Mouse (Mus musculus) liver, embryonic 15.5 days (tissue): ENCODE measurements at regions not wholly inside any gene's neighbourhood (a gene's known extent, or its start where the extent isn't known, plus 50 kb on each side); places are given as distances from the start of the nearest gene placed in this dataset.
A peak's percentile ranks its signal among the peaks of the same experiment; 100 is the strongest.
"Not testable (repeated sequence)": the region's sequence is repeated elsewhere in the genome, so short reads cannot be mapped to it uniquely, and the experiment has no call there.

ENCODE experiments used
- ATAC-seq: fragments of 200-750 bp; cut with Nextera tagmentation; 2 replicates; pipeline ENCODE4 v1.8.0; 2017; ENCODE audit warnings: moderate number of reproducible peaks, mild to moderate bottlenecking, moderate library complexity; ENCODE audit not compliant: insufficient read depth
- H3K27ac ChIP-seq: fragments of 300-500 bp; sonication (generic); replicated peaks from 2 replicates; pipeline ENCODE4 v1.5.1; 2015; ENCODE audit warnings: mild to moderate bottlenecking, inconsistent platforms
- H3K27me3 ChIP-seq: fragments of 300-500 bp; sonication (generic); 2 replicates; pipeline ENCODE4 v1.6.1; 2015; ENCODE audit warnings: mild to moderate bottlenecking, inconsistent platforms
- H3K36me3 ChIP-seq: fragments of 300-500 bp; sonication (generic); replicated peaks from 2 replicates; pipeline ENCODE4 v1.6.1; 2015; ENCODE audit warnings: moderate library complexity, mild to moderate bottlenecking, inconsistent platforms
- H3K4me1 ChIP-seq: fragments of 300-500 bp; sonication (generic); replicated peaks from 2 replicates; pipeline ENCODE4 v1.6.1; 2015; ENCODE audit warnings: inconsistent platforms
- H3K4me2 ChIP-seq: fragments of 300-500 bp; sonication (generic); 2 replicates; pipeline ENCODE4 v1.6.1; 2015; ENCODE audit warnings: moderate library complexity, mild to moderate bottlenecking, inconsistent platforms
- H3K4me3 ChIP-seq: fragments of 300-500 bp; sonication (generic); replicated peaks from 2 replicates; pipeline ENCODE4 v1.5.1; 2015; ENCODE audit warnings: mild to moderate bottlenecking, inconsistent platforms
- H3K9ac ChIP-seq: fragments of 300-500 bp; sonication (generic); 2 replicates; pipeline ENCODE4 v1.6.1; 2015; ENCODE audit warnings: moderate library complexity, mild to moderate bottlenecking, inconsistent platforms
- H3K9me3 ChIP-seq: fragments of 300-500 bp; sonication (generic); replicated peaks from 2 replicates; pipeline ENCODE4 v1.6.1; 2016; ENCODE audit warnings: inconsistent platforms
- WGBS: fragments of 180-500 bp; shearing (Covaris S2); methylation state at CpG from one replicate; pipeline ENCODE4 v1.1.7; 2015; ENCODE audit warnings: mixed read lengths; ENCODE audit not compliant: insufficient replicate concordance; 5-methylcytosine and 5-hydroxymethylcytosine counted together

DNA sequence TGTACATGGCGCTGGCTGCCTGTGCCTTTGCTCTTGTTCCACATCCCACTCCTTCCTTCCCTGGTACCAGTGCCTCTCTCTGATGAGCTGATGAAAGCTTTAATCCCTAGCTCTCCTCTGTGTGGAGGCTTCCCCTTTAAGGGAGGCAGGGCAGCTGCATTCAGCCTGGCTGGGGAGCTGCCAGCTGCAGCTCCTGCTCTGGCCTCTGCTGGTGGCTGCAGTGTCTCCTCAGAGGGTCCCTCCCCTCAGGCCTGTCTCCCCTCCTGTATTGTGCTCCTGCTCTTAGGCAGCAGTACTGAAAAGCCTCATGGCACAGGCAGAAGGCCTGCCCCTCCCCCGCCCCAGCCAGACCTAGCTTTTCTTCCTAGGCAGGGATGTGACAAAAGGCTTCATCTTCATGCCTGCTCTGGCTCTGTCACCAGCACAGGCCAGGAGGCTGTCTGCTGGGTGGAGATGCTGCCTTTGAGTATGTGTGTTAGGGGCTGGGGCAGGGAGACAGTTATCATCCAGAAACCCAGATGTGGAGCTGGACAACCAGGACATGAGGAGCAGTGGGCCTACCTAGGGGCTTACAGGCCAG, 97.7 kb upstream of the Zcchc13 start:
- not testable (repeated sequence) for H3K36me3 ChIP-seq, H3K9ac ChIP-seq, H3K4me1 ChIP-seq, H3K9me3 ChIP-seq, H3K4me2 ChIP-seq, H3K4me3 ChIP-seq, H3K27me3 ChIP-seq, H3K27ac ChIP-seq, ATAC-seq
- WGBS = 61% methylated on average over 2 of the region's 2 CpGs

DNA sequence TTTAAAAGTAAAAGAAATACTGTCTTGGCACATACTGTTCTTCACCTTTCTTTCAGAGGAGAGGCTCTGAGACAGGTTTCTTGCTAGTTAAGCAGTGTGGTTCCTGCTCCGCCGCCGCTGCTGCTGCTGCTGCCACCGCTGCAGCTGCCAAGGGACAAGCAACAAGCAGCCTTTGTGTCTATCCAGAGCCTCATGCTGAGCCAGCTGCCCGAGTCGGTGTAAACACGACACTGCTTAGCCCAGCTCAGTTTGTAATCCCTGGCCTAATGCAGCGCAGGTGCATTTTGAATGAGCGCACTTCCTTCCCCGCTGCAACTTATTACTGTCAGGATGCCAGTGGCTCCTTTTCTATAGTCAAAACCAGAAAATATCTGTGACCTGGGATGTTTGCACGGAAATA, 97.1 kb upstream of the Zcchc13 start:
- no peak for ATAC-seq
- Histone ChIP-seq H3K4me2 (no peak overlapping the region), H3K4me3 (no peak overlapping the region), H3K9me3 (no peaks in the 10 kb centered on the region), H3K4me1 (no peaks in the 10 kb centered on the region), H3K27ac (no peak overlapping the region), H3K36me3 (no peaks in the 10 kb centered on the region), H3K9ac (no peak overlapping the region), H3K27me3 (no peaks in the 10 kb centered on the region)
- 46% methylated on average over 11 of the region's 11 CpGs for WGBS

DNA sequence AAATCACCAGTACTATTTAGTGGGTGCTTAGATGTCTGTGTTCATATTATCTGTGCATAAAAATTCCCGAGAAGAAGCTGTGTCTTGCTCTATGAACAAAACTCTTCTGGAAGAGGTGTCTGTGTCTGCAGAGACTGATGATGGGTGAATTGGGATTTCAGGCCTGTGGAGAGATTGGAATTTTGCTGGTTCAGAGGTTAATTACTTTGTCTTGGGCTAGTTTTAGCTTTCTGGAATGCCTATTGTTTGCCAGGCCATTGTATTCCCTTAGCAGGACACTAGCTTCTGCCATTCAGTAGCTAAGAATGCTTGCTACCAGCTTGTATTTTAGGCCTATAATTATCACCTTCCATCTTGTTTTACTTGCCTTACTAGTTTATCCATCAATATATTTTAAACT, 96.6 kb upstream of the Zcchc13 start:
- Histone ChIP-seq H3K9me3 (no peaks in the 10 kb centered on the region), H3K4me1 (no peaks in the 10 kb centered on the region), H3K4me2 (no peak overlapping the region), H3K4me3 (no peak overlapping the region), H3K9ac (no peak overlapping the region), H3K27ac (no peak overlapping the region), H3K36me3 (no peaks in the 10 kb centered on the region), H3K27me3 (no peaks in the 10 kb centered on the region)
- ATAC-seq = no peak
- 61% methylated on average over 1 of the region's 1 CpGs for whole genome bisulfite sequencing

DNA sequence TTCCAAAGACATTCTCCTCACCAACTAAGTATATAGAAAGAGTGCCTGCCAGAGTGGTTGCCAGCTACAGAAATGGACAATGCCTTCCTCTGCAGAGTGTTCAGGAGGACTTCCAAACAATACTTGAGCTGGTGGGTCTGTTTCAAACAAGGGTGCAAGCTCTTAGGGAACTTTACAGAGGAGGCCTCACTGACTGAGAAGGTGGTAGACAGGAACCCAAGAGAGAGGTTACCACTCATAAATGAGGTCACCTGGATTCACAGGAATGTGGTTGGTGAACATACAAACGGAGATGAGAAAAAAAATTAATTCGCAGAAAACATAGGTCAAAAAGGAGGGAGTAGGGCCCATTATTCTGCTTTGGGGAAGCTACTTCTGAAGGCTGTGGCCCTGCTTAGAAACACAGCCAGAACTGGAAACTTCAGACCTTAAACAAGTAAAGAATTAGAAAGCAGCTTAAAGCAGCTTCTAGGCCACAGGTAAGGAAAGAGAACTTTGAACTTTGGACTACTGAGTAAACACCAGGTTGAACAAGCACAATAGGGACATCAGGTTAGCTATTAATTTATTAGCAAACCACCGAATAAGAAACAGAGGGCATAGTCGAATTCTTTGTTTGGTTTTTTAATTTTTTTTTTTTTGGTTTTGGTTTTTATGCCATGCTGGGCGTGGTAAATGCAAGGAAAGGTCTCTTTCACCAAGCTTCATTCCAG, 83.7 kb upstream of the Zcchc13 start:
- H3K4me1 ChIP-seq = peaks cover 9% of the 10 kb centered on the region; the same call in 1 of the 2 replicates
- H3K9me3 ChIP-seq = no peaks in the 10 kb centered on the region
- H3K27ac ChIP-seq = peak overlapping the region; percentile 62
- 46% methylated on average over 5 of the region's 5 CpGs for WGBS
- H3K9ac ChIP-seq = no peak overlapping the region
- no peak overlapping the region for H3K4me2 ChIP-seq
- H3K4me3 ChIP-seq = no peak overlapping the region
- H3K36me3 ChIP-seq = no peaks in the 10 kb centered on the region
- H3K27me3 ChIP-seq = no peaks in the 10 kb centered on the region
- peak; percentile 48; the same call in 1 of the 2 replicates for ATAC-seq

DNA sequence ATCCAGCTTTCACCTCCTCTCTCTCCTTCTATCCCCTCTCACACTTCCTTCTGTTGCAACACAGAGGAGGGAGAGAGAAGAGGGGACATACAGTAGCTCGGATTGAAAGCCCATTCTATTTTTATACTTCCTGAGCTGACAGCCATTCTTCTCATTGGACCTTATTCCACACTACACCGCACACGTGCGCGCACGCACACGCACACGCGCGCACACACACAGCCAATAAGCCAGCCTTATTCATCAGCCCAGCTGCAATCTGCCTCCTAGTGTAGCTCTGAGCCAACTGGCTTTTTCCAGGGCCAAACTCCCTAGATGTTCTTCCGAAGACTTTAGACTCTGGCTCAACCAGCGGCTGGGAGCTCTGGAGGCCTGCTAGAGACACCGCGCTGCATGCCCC, 79.1 kb upstream of the Zcchc13 start:
- H3K9ac ChIP-seq = no peak overlapping the region
- H3K36me3 ChIP-seq = no peaks in the 10 kb centered on the region
- no peak overlapping the region for H3K4me2 ChIP-seq
- 71% methylated on average over 14 of the region's 14 CpGs for WGBS
- H3K4me3 ChIP-seq = no peak overlapping the region
- ATAC-seq = peak; percentile 18; the same call in 1 of the 2 replicates
- H3K27ac ChIP-seq = 0 out of 2 replicates have a peak overlapping the region, but pooled peaks have one; percentile 29
- H3K27me3 ChIP-seq = no peaks in the 10 kb centered on the region
- no peaks in the 10 kb centered on the region for H3K9me3 ChIP-seq
- peaks cover 9% of the 10 kb centered on the region for H3K4me1 ChIP-seq

DNA sequence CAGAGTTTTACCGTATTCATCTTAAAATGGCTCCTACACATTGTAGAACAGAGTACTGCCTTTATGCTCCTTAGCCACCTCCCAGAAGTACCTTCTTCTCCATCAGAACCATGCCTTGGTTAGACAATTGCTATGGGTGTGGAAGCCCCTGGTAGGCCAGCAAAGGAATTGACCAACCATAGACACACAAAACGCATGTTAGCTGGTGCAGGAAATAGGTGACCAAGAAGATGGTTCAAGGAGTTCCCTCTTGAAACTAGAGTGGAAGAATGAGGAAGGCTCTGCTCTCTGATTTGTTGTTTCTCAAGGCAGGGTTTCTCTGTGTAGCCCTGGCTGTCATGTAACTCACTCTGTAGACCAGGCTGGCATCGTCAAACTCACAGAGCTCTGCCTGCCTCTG, 77.2 kb upstream of the Zcchc13 start:
- no peak for ATAC-seq
- no peak overlapping the region for H3K9ac ChIP-seq
- 74% methylated on average over 3 of the region's 3 CpGs for WGBS

DNA sequence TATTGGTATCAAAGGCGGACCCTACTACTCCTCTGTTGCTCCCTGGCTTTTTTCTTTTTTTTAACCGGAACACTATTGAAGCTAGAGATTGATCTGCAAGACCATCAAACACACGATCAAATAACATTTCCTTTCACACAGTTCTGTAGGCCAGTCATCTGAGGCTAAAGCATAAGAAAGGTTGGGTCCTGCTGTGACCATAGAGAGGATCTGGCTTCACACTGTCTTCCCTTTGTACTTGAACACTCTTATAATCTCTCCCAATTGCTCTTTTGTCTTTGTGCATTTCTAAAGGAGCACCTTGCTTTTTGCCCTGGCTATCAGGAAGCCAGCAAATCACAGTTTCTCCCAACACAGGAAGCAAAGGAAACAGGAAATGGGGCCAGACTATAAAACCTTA, 76.8 kb upstream of the Zcchc13 start:
- no peak overlapping the region for H3K9ac ChIP-seq
- peaks cover 9% of the 10 kb centered on the region for H3K4me1 ChIP-seq
- H3K27ac ChIP-seq = no peak overlapping the region
- H3K27me3 ChIP-seq = no peaks in the 10 kb centered on the region
- 48% methylated on average over 3 of the region's 3 CpGs for WGBS
- ATAC-seq = no peak
- H3K36me3 ChIP-seq = no peaks in the 10 kb centered on the region
- no peak overlapping the region for H3K4me2 ChIP-seq
- H3K4me3 ChIP-seq = no peak overlapping the region
- H3K9me3 ChIP-seq = no peaks in the 10 kb centered on the region

More for the DNA sequence above, 77.2 kb upstream of the Zcchc13 start:
- H3K4me3 ChIP-seq = no peak overlapping the region
- H3K9me3 ChIP-seq = no peaks in the 10 kb centered on the region
- no peak overlapping the region for H3K27ac ChIP-seq
- H3K4me1 ChIP-seq = peaks cover 9% of the 10 kb centered on the region
- H3K27me3 ChIP-seq = no peaks in the 10 kb centered on the region
- H3K36me3 ChIP-seq = no peaks in the 10 kb centered on the region
- no peak overlapping the region for H3K4me2 ChIP-seq

DNA sequence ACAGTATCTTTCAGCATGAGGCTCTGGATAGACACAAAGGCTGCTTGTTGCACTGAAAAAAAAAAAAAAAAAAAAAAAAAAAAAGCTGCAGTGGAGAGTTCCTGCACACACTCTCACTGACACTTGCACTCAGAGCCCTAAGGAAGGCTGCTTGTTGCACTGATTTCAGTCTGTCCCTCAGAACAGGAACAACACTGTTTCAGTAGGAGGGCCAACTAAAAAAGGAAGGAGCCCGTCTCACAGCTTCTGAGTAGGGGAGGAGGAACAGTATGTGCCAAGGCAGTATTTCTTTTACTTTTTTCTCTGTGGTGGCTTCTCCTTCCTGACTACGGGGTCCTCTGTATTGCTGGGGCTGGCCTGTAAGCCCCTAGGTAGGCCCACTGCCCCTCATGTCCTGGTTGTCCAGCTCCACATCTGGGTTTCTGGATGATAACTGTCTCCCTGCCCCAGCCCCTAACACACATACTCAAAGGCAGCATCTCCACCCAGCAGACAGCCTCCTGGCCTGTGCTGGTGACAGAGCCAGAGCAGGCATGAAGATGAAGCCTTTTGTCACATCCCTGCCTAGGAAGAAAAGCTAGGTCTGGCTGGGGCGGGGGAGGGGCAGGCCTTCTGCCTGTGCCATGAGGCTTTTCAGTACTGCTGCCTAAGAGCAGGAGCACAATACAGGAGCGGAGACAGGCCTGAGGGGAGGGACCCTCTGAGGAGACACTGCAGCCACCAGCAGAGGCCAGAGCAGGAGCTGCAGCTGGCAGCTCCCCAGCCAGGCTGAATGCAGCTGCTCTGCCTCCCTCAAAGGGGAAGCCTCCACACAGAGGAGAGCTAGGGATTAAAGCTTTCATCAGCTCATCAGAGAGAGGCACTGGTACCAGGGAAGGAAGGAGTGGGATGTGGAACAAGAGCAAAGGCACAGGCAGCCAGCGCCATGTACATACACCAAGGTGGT, 75.1 kb upstream of the Zcchc13 start:
- not testable (repeated sequence) for H3K4me3 ChIP-seq, H3K4me1 ChIP-seq, H3K4me2 ChIP-seq, H3K9ac ChIP-seq, H3K27me3 ChIP-seq, H3K36me3 ChIP-seq, H3K27ac ChIP-seq, H3K9me3 ChIP-seq
- ATAC-seq = peak; percentile 23; the same call in 1 of the 2 replicates
- 31% methylated on average over 4 of the region's 5 CpGs for WGBS

DNA sequence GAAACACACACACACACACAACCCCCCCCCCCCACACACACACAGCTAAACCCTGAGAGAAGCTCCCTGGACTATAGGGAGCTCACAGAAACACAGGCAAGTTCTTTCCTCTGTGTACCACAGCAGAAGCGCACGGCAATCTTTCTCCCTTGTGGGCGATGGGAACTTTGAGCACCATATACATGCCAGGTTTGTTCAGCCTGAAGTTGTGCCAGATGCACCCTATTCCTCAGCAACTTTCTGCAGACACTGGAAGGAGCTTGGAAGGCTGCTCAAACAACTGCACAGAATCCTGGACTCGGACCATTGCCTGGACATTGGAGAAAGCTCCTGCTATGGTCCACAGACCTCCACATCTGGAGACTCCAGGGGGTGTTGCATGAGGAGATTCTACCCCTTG, 74.3 kb upstream of the Zcchc13 start:
- whole genome bisulfite sequencing = 59% methylated on average over 4 of the region's 4 CpGs
- no peak overlapping the region for H3K4me2 ChIP-seq
- no peaks in the 10 kb centered on the region for H3K36me3 ChIP-seq
- H3K27ac ChIP-seq = peak overlapping the region; percentile 59
- H3K4me3 ChIP-seq = no peak overlapping the region
- peaks cover 4% of the 10 kb centered on the region for H3K4me1 ChIP-seq
- no peaks in the 10 kb centered on the region for H3K9me3 ChIP-seq
- no peaks in the 10 kb centered on the region for H3K27me3 ChIP-seq
- ATAC-seq = no peak
- no peak overlapping the region for H3K9ac ChIP-seq

DNA sequence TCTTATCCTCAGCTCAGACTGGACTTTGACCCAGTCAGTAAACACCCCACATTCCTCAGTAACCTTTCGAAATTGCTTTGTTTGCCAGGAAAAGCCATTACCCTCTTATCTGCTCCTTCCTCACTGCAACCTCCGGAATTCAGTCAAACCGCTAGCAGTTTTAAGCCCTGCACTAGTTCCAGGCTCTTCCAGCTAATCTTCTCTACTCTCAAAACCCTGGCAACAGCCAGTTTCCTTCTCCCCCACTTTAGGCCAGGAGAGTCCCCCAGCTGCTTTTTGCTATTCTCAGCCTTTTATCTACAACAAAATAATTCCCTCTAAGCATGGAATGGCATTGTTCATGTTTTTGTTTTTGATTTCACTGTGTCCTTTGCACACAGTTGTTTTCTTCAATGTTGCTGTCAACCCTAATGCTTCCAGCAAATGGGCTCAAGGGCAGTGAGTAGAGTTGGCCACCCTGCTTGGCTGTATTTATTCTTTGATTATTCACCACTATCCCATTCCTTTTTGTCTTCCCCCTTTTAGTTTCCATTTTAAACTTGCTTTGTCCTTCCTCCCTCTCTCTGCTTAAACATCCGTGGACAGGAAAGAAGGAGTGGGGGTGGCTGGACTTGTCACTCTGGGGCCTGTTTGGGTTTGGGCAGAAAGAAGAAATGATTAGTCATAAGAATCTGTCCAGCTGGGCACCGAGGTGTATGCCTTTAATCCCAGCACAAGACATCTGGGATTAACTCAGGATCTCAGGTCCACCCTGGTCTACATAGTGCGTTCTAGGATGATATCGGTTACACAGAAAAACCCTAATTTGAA, 73.5 kb upstream of the Zcchc13 start:
- Histone ChIP-seq H3K4me3 (no peak overlapping the region), H3K27ac (peak overlapping the region; percentile 59), H3K27me3 (no peaks in the 10 kb centered on the region), H3K4me2 (no peak overlapping the region; the same call in 1 of the 2 replicates), H3K36me3 (no peaks in the 10 kb centered on the region), H3K9me3 (no peaks in the 10 kb centered on the region), H3K9ac (no peak overlapping the region), H3K4me1 (no peaks in the 10 kb centered on the region; the same call in 1 of the 2 replicates)
- ATAC-seq = peak; percentile 46
- WGBS = 30% methylated on average over 7 of the region's 7 CpGs
